Mouse (Mus musculus): ENCODE data around the gene Wnt3. TPM values are rescaled to one million over a fixed set of nuclear protein-coding genes. Genes with fewer than 3 reads are reported as not detected.

Wnt3 gene
- total and polyA plus RNA-seq, 3 experiments: 0.04 TPM; not detected in 2

DNA sequence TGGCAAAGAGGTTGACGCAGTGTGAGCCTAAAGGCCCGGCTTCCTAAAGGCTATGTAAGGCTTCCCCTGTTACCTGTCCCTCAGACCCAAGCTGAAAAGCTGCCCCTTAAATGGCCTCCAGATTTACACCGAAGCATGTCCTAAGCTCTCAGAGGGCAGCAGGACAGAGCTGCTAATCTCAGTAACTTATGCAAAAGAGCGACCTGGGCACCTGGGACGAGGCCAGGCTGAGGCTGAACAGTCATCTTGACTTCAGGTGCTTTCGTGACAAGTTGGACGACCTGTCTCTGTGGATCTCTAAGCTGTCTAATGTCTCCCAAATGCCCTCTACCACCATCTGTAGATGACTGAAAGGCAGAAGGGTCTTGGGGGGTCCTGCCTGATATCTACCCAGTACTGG, 41.6 kb upstream of the Wnt3 start:
- H3K4me1 ChIP-seq (ENCODE audit: control insufficient read depth in 1 of 2, insufficient read depth in 2 of 2): peaks cover 0 to 3% of the 10 kb centered on the region in 2 experiments; a peak in 1 of 4 replicates
- dilution Hi-C loops (cut with MboI; ENCODE audit: extremely low pct_ligation_motif_present, extremely low pct_unique_long_range_greater_than_20kb, low sequenced_read_pairs): no loop called here
- H3K4me2 ChIP-seq (ENCODE audit: insufficient read depth, low read depth, poor library complexity, severe bottlenecking): no peak overlapping the region
- no peak overlapping the region for H3K27ac ChIP-seq (ENCODE audit: insufficient read depth, low read depth)
- peaks cover 95% of the 10 kb centered on the region for H3K27me3 ChIP-seq (replicated peaks)
- no peak overlapping the region for H3K9ac ChIP-seq (ENCODE audit: insufficient read depth, low read depth)
- H3K9me3 ChIP-seq (replicated peaks; ENCODE audit: low read length): no peaks in the 10 kb centered on the region
- H3K79me2 ChIP-seq (replicated peaks; ENCODE audit: control insufficient read depth, extremely low read depth, insufficient read depth, poor library complexity, severe bottlenecking): no peaks in the 10 kb centered on the region
- DNase-seq (ENCODE audit: extremely low read depth): no peak
- in situ Hi-C loops (cut with MboI; ENCODE audit: low pct_ligation_motif_present, low pct_unique_long_range_greater_than_20kb, low sequenced_read_pairs): no loop called here
- TF ChIP-seq SMC3 (IDR thresholded peaks at IDR 0.05; ENCODE audit: low read depth, low read length) (no peak), MAX (IDR thresholded peaks at IDR 0.05; ENCODE audit: low read length) (no peak), JUN (IDR thresholded peaks at IDR 0.05; ENCODE audit: insufficient read depth, low read depth, low read length) (no peak), RCOR1 (conservative IDR thresholded peaks at IDR 0.05; ENCODE audit: low read depth, low read length) (no peak), USF1 (IDR thresholded peaks at IDR 0.05; ENCODE audit: low read depth, low read length) (no peak), TCF12 (IDR thresholded peaks at IDR 0.05; ENCODE audit: low read depth, low read length) (no peak), MEF2A (IDR thresholded peaks at IDR 0.05; ENCODE audit: borderline replicate concordance, low read depth, low read length) (no peak), UBTF (IDR thresholded peaks at IDR 0.05; ENCODE audit: low read depth, low read length) (no peak), NRF1 (IDR thresholded peaks at IDR 0.05; ENCODE audit: low read depth, low read length) (no peak), MXI1 (IDR thresholded peaks at IDR 0.05; ENCODE audit: low read depth, low read length) (no peak), RAD21 (IDR thresholded peaks at IDR 0.05; ENCODE audit: low read depth, low read length) (no peak), BHLHE40 (IDR thresholded peaks at IDR 0.05; ENCODE audit: low read depth, low read length) (no peak), MAZ (IDR thresholded peaks at IDR 0.05; ENCODE audit: low read depth, low read length) (no peak), POLR2A (IDR thresholded peaks at IDR 0.05; ENCODE audit: low read depth, low read length) (no peak)
- no peaks in the 10 kb centered on the region for H3K36me3 ChIP-seq (replicated peaks in 1 of 2; ENCODE audit: control insufficient read depth in 1 of 2, insufficient read depth in 1 of 2, low read length in 1 of 2)
- no peak overlapping the region for H3K4me3 ChIP-seq (replicated peaks in 1 of 3; ENCODE audit: low read depth in 2 of 3, low read length in 2 of 3, poor library complexity in 1 of 3)

DNA sequence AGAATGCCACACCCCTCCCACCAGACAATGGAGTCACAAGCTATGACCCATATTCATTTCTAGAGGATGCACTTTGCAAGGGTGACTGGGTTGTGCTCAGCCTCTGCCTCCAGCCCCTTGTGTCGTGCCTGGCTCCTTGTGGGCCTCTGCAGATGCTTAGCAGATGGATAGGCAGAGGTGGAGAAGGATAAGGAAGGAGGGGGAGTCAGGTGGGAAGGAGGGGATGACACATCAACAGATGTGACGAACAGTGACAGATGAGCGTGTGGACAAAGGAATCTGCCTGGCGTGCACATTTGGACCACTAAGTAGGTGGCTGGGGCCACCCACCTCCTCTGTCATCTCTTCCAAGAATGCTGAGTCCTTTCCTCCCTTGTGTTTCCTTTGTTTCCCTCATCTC, 40.9 kb upstream of the Wnt3 start:
- TF ChIP-seq SMC3 (IDR thresholded peaks at IDR 0.05; ENCODE audit: low read depth, low read length): no peak
- TF ChIP-seq RAD21 (IDR thresholded peaks at IDR 0.05; ENCODE audit: low read depth, low read length): no peak
- no peak for TF ChIP-seq MAFK (IDR thresholded peaks at IDR 0.05; ENCODE audit: insufficient replicate concordance, low read length)
- no peak for TF ChIP-seq RCOR1 (conservative IDR thresholded peaks at IDR 0.05; ENCODE audit: low read depth, low read length)
- no peak for TF ChIP-seq TBP (conservative IDR thresholded peaks at IDR 0.05; ENCODE audit: low read depth, low read length)
- TF ChIP-seq MXI1 (IDR thresholded peaks at IDR 0.05; ENCODE audit: low read depth, low read length): no peak
- TF ChIP-seq MEF2A (IDR thresholded peaks at IDR 0.05; ENCODE audit: borderline replicate concordance, low read depth, low read length): no peak
- TF ChIP-seq POLR2A (IDR thresholded peaks at IDR 0.05; ENCODE audit: low read depth, low read length): no peak
- no peak for TF ChIP-seq ZMIZ1 (IDR thresholded peaks at IDR 0.05; ENCODE audit: low read depth, low read length)
- TF ChIP-seq ZC3H11A (IDR thresholded peaks at IDR 0.05; ENCODE audit: low read depth, low read length): no peak
- no peak for TF ChIP-seq MYC (IDR thresholded peaks at IDR 0.05; ENCODE audit: low read depth, low read length)
- no peak for TF ChIP-seq MAX (IDR thresholded peaks at IDR 0.05; ENCODE audit: low read length)
- no peak for TF ChIP-seq NELFE (IDR thresholded peaks at IDR 0.05; ENCODE audit: low read depth, low read length)
- TF ChIP-seq ZKSCAN1 (IDR thresholded peaks at IDR 0.05; ENCODE audit: borderline replicate concordance, low read depth, low read length): no peak
- Histone ChIP-seq H3K36me3 (replicated peaks in 1 of 2; ENCODE audit: control insufficient read depth in 1 of 2, insufficient read depth in 1 of 2, low read length in 1 of 2) (no peaks in the 10 kb centered on the region), H3K79me2 (replicated peaks; ENCODE audit: control insufficient read depth, extremely low read depth, insufficient read depth, poor library complexity, severe bottlenecking) (no peaks in the 10 kb centered on the region), H3K4me3 (replicated peaks in 1 of 3; ENCODE audit: low read depth in 2 of 3, low read length in 2 of 3, poor library complexity in 1 of 3) (no peak overlapping the region), H3K4me1 (ENCODE audit: control insufficient read depth in 1 of 2, insufficient read depth in 2 of 2) (peaks cover 0 to 3% of the 10 kb centered on the region in 2 experiments; a peak in 1 of 4 replicates), H3K27me3 (replicated peaks) (peaks cover 96% of the 10 kb centered on the region), H3K9me3 (replicated peaks; ENCODE audit: low read length) (no peaks in the 10 kb centered on the region), H3K9ac (ENCODE audit: insufficient read depth, low read depth) (no peak overlapping the region), H3K4me2 (ENCODE audit: insufficient read depth, low read depth, poor library complexity, severe bottlenecking) (no peak overlapping the region), H3K27ac (ENCODE audit: insufficient read depth, low read depth) (no peak overlapping the region)
- DNase-seq (ENCODE audit: extremely low read depth): no peak
- in situ Hi-C loops (cut with MboI; ENCODE audit: low pct_ligation_motif_present, low pct_unique_long_range_greater_than_20kb, low sequenced_read_pairs): no loop called here
- dilution Hi-C loops (cut with MboI; ENCODE audit: extremely low pct_ligation_motif_present, extremely low pct_unique_long_range_greater_than_20kb, low sequenced_read_pairs): no loop called here
